Mouse (Mus musculus): ENCODE results near the gene Ust. TPM values are rescaled to one million over a fixed set of nuclear protein-coding genes. Genes with fewer than 3 reads are reported as not detected.

Gene Ust
- polyA plus RNA-seq, 1 experiment from 2014 or later, result 3.4 TPM

DNA sequence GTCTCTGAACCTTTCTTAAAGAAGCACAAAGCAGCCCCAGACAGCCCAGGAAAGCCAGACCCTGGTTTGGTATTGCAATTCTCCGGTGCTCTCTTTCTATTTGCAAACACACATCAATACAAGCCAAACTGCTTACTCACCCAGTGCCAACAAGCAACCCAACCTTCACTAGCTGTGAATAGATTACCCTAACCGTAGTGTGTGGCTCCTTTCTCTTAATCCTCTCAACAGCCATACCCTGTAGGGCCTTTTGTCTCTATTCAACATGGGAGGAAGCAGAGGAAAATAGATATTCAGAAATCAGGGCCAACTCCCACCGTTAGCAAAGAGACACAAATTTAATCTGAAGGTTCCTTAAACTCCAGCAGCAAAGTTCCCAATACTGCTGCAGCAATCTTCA, 154.4 kb downstream of the Ust start:
- Histone ChIP-seq H3K4me3 (replicated peaks; ENCODE audit: low read length) (no peak overlapping the region), H3K27me3 (ENCODE audit: control insufficient read depth, insufficient read depth, low read length) (no peaks in the 10 kb centered on the region), H3K9ac (ENCODE audit: low read length) (no peak overlapping the region), H3K4me2 (ENCODE audit: low read depth, low read length) (no peak overlapping the region), H3K27ac (ENCODE audit: low read length) (no peak overlapping the region), H3K4me1 (ENCODE audit: control insufficient read depth, insufficient read depth, low read length) (no peaks in the 10 kb centered on the region), H3K36me3 (ENCODE audit: control insufficient read depth, insufficient read depth, low read length) (no peaks in the 10 kb centered on the region), H3K9me3 (replicated peaks; ENCODE audit: control insufficient read depth, low read length) (no peaks in the 10 kb centered on the region)
- no peak for ATAC-seq (ENCODE audit: insufficient read depth, low FRiP score)
- WGBS, result 47% methylated on average over 3 of the region's 3 CpGs

DNA sequence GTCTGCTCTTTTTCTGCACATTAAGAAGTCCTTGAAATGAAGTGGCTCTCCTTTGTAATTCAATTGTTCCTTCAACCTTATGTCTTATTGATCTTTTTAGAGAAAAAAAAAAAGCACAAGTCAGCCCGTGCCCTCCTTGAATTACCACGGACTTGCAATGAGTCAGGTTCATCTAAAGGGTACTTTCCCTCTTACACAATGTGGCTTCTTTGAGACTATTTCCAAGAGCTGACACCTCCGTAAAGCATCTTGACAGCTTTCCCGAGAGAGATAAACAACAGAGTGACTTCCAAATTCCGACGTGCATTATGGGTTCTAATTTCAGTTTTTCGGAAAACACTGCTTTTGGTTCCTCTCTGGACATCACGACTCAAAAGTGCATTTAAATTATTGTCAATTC, 155.3 kb downstream of the Ust start:
- no peak for ATAC-seq (ENCODE audit: insufficient read depth, low FRiP score)
- WGBS, result 25% methylated on average over 8 of the region's 8 CpGs

DNA sequence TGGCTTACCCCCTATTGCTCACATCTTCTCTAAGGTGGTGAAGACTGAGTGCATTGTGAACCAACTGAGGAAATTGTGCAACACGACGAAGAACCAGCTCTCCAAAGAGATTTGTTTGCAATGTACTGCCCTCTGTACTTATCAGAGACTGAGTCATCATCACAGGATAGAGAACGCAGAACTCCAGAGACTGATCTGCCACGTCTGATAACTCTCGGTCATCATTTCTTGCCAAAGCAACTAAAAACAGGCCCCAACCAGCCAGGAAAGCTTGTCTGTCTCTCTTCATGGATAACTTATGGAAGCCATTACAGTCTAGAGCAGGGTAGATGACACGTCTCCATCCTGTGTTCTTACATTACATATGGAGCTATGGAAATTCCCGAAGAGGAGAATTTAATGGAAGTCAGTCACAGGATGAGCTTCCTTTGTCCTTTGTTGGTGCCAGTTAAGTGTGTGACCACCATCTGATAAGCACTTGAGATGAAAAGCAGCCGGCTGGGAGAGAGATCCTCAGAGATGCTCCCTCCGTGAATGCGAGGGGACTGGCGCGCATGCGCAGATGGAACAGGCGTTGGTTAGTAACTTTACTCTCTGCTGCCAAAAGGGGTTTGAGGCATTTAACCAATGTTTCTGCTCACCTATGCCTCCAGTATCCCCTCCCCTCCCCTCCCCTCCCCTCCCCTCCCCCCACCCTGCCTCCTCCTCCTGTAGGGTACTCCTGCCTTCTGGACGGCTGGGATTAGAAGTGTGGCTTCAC, 160.2 kb downstream of the Ust start:
- 79% methylated on average over 15 of the region's 15 CpGs for WGBS

More for the DNA sequence above, 155.3 kb downstream of the Ust start:
- Histone ChIP-seq H3K4me2 (ENCODE audit: low read depth, low read length) (no peak overlapping the region), H3K9me3 (replicated peaks; ENCODE audit: control insufficient read depth, low read length) (no peaks in the 10 kb centered on the region), H3K9ac (ENCODE audit: low read length) (no peak overlapping the region), H3K36me3 (ENCODE audit: control insufficient read depth, insufficient read depth, low read length) (no peaks in the 10 kb centered on the region), H3K27me3 (ENCODE audit: control insufficient read depth, insufficient read depth, low read length) (no peaks in the 10 kb centered on the region), H3K27ac (ENCODE audit: low read length) (no peak overlapping the region), H3K4me1 (ENCODE audit: control insufficient read depth, insufficient read depth, low read length) (no peaks in the 10 kb centered on the region), H3K4me3 (replicated peaks; ENCODE audit: low read length) (no peak overlapping the region)

DNA sequence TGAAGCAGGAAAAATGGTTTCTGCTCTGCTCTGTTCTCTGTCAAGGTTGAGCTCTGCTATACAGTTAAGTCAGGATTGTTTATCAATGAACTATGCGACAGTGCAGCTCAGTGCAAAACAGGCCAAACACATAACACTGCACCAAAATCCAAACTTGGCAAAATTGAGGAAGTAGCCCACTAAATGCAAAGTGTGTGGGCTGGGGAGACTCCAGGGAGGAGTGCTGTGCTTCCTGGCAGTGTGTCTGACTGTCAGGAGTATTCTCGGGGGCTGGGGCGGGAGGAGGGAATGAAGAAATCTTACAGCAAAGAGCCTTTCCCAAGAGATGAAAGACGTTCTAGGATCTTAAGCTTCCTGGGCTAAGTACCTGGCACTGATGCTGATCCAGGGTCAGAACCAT, 165.1 kb downstream of the Ust start:
- H3K36me3 ChIP-seq (ENCODE audit: control insufficient read depth, insufficient read depth, low read length), result no peaks in the 10 kb centered on the region
- no peak overlapping the region for H3K9ac ChIP-seq (ENCODE audit: low read length)
- WGBS, result 45% methylated on average over 4 of the region's 4 CpGs
- H3K4me2 ChIP-seq (ENCODE audit: low read depth, low read length), result no peak overlapping the region
- no peaks in the 10 kb centered on the region for H3K9me3 ChIP-seq (replicated peaks; ENCODE audit: control insufficient read depth, low read length)
- no peaks in the 10 kb centered on the region for H3K4me1 ChIP-seq (ENCODE audit: control insufficient read depth, insufficient read depth, low read length)
- H3K27me3 ChIP-seq (ENCODE audit: control insufficient read depth, insufficient read depth, low read length), result no peaks in the 10 kb centered on the region
- no peak overlapping the region for H3K4me3 ChIP-seq (replicated peaks; ENCODE audit: low read length)
- no peak overlapping the region for H3K27ac ChIP-seq (ENCODE audit: low read length)
- ATAC-seq (ENCODE audit: insufficient read depth, low FRiP score), result peak; percentile 33; the same call in 1 of the 2 replicates

More for the DNA sequence above, 160.2 kb downstream of the Ust start:
- H3K27ac ChIP-seq (ENCODE audit: low read length), result no peak overlapping the region
- H3K4me2 ChIP-seq (ENCODE audit: low read depth, low read length), result no peak overlapping the region
- H3K27me3 ChIP-seq (ENCODE audit: control insufficient read depth, insufficient read depth, low read length), result no peaks in the 10 kb centered on the region
- H3K4me3 ChIP-seq (replicated peaks; ENCODE audit: low read length), result no peak overlapping the region
- H3K9ac ChIP-seq (ENCODE audit: low read length), result no peak overlapping the region
- H3K36me3 ChIP-seq (ENCODE audit: control insufficient read depth, insufficient read depth, low read length), result no peaks in the 10 kb centered on the region
- no peaks in the 10 kb centered on the region for H3K4me1 ChIP-seq (ENCODE audit: control insufficient read depth, insufficient read depth, low read length)
- no peak for ATAC-seq (ENCODE audit: insufficient read depth, low FRiP score)
- H3K9me3 ChIP-seq (replicated peaks; ENCODE audit: control insufficient read depth, low read length), result no peaks in the 10 kb centered on the region

DNA sequence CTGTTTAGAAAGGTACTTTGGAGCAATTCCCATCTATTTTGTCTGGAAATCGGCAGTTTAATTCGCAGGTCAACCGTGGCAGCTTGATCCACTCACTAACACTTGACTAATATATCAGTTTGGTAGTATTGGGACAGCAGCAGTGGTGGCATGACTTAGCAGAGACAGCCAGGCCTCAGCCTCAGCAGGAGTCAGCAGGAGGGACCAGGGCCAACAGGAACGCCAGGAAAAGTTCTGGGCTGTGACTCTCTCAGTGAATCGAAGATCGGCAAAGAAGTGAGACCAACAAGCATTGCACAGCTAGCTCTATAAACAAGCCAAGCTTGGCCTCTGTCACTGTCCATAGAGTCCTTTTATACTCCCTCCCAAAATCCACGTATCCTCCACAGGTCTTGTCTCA, 168.0 kb downstream of the Ust start:
- Histone ChIP-seq H3K27me3 (ENCODE audit: control insufficient read depth, insufficient read depth, low read length) (no peaks in the 10 kb centered on the region), H3K4me2 (ENCODE audit: low read depth, low read length) (no peak overlapping the region), H3K27ac (ENCODE audit: low read length) (no peak overlapping the region), H3K4me1 (ENCODE audit: control insufficient read depth, insufficient read depth, low read length) (no peaks in the 10 kb centered on the region), H3K9me3 (replicated peaks; ENCODE audit: control insufficient read depth, low read length) (no peaks in the 10 kb centered on the region), H3K9ac (ENCODE audit: low read length) (no peak overlapping the region), H3K4me3 (replicated peaks; ENCODE audit: low read length) (no peak overlapping the region), H3K36me3 (ENCODE audit: control insufficient read depth, insufficient read depth, low read length) (no peaks in the 10 kb centered on the region)
- WGBS, result 92% methylated on average over 7 of the region's 7 CpGs
- ATAC-seq (ENCODE audit: insufficient read depth, low FRiP score), result no peak

GRCm38 (mm10) chr10:8347497-8347896, 171.1 kb downstream of the Ust start:
- 61% methylated on average over 5 of the region's 5 CpGs for WGBS
- no peak overlapping the region for H3K9ac ChIP-seq (ENCODE audit: low read length)
- no peaks in the 10 kb centered on the region for H3K9me3 ChIP-seq (replicated peaks; ENCODE audit: control insufficient read depth, low read length)
- H3K4me2 ChIP-seq (ENCODE audit: low read depth, low read length), result no peak overlapping the region
- no peaks in the 10 kb centered on the region for H3K36me3 ChIP-seq (ENCODE audit: control insufficient read depth, insufficient read depth, low read length)
- H3K4me3 ChIP-seq (replicated peaks; ENCODE audit: low read length), result no peak overlapping the region
- H3K27ac ChIP-seq (ENCODE audit: low read length), result no peak overlapping the region
- ATAC-seq (ENCODE audit: insufficient read depth, low FRiP score), result no peak
- H3K4me1 ChIP-seq (ENCODE audit: control insufficient read depth, insufficient read depth, low read length), result no peaks in the 10 kb centered on the region
- H3K27me3 ChIP-seq (ENCODE audit: control insufficient read depth, insufficient read depth, low read length), result no peaks in the 10 kb centered on the region

GRCm38 (mm10) chr10:8342556-8342955, 176.1 kb downstream of the Ust start:
- no peak for ATAC-seq (ENCODE audit: insufficient read depth, low FRiP score)
- 82% methylated on average over 2 of the region's 2 CpGs for WGBS
- no peak overlapping the region for H3K4me2 ChIP-seq (ENCODE audit: low read depth, low read length)
- H3K4me3 ChIP-seq (replicated peaks; ENCODE audit: low read length), result no peak overlapping the region
- no peaks in the 10 kb centered on the region for H3K9me3 ChIP-seq (replicated peaks; ENCODE audit: control insufficient read depth, low read length)
- no peak overlapping the region for H3K27ac ChIP-seq (ENCODE audit: low read length)
- H3K9ac ChIP-seq (ENCODE audit: low read length), result no peak overlapping the region
- H3K4me1 ChIP-seq (ENCODE audit: control insufficient read depth, insufficient read depth, low read length), result no peaks in the 10 kb centered on the region
- H3K36me3 ChIP-seq (ENCODE audit: control insufficient read depth, insufficient read depth, low read length), result no peaks in the 10 kb centered on the region
- H3K27me3 ChIP-seq (ENCODE audit: control insufficient read depth, insufficient read depth, low read length), result no peaks in the 10 kb centered on the region

- H3K9me3 ChIP-seq (replicated peaks; ENCODE audit: control insufficient read depth, low read length), result no peaks in the 10 kb centered on the region
- 77% methylated on average over 12 of the region's 12 CpGs for WGBS
- H3K4me1 ChIP-seq (ENCODE audit: control insufficient read depth, insufficient read depth, low read length), result 0 out of 2 replicates have a peak, but pooled peaks cover 4% of the 10 kb centered on the region
- H3K4me3 ChIP-seq (replicated peaks; ENCODE audit: low read length), result no peak overlapping the region
- no peak overlapping the region for H3K27ac ChIP-seq (ENCODE audit: low read length)
- H3K36me3 ChIP-seq (ENCODE audit: control insufficient read depth, insufficient read depth, low read length), result no peaks in the 10 kb centered on the region
- no peaks in the 10 kb centered on the region for H3K27me3 ChIP-seq (ENCODE audit: control insufficient read depth, insufficient read depth, low read length)
- H3K9ac ChIP-seq (ENCODE audit: low read length), result no peak overlapping the region
- no peak for ATAC-seq (ENCODE audit: insufficient read depth, low FRiP score)
- H3K4me2 ChIP-seq (ENCODE audit: low read depth, low read length), result no peak overlapping the region
Observed at GRCm38 (mm10) chr10:8339645-8340428, 178.8 kb downstream of the Ust start.

- no peaks in the 10 kb centered on the region for H3K27me3 ChIP-seq (ENCODE audit: control insufficient read depth, insufficient read depth, low read length)
- H3K4me1 ChIP-seq (ENCODE audit: control insufficient read depth, insufficient read depth, low read length), result 0 out of 2 replicates have a peak, but pooled peaks cover 4% of the 10 kb centered on the region
- H3K36me3 ChIP-seq (ENCODE audit: control insufficient read depth, insufficient read depth, low read length), result no peaks in the 10 kb centered on the region
- H3K4me3 ChIP-seq (replicated peaks; ENCODE audit: low read length), result no peak overlapping the region
- no peak overlapping the region for H3K9ac ChIP-seq (ENCODE audit: low read length)
- H3K9me3 ChIP-seq (replicated peaks; ENCODE audit: control insufficient read depth, low read length), result no peaks in the 10 kb centered on the region
- ATAC-seq (ENCODE audit: insufficient read depth, low FRiP score), result no peak
- H3K4me2 ChIP-seq (ENCODE audit: low read depth, low read length), result no peak overlapping the region
- WGBS, result 56% methylated on average over 1 of the region's 1 CpGs
- no peak overlapping the region for H3K27ac ChIP-seq (ENCODE audit: low read length)
Observed at GRCm38 (mm10) chr10:8336601-8337000, 182.0 kb downstream of the Ust start.

Measured in stomach, embryonic 16.5 days (tissue).